Mouse (Mus musculus) midbrain, postnatal 0 days (tissue): ENCODE results near the gene Adamts7. TPM values are rescaled to one million over a fixed set of nuclear protein-coding genes. Genes with fewer than 3 reads are reported as not detected.

Experiments
- ATAC-seq: fragments of 200-750 bp; cut with Nextera tagmentation; 2 replicates; pipeline ENCODE4 v1.8.0; 2017; ENCODE audit warnings: moderate number of reproducible peaks, mild to moderate bottlenecking, moderate TSS enrichment, moderate library complexity; ENCODE audit not compliant: low FRiP score
- DNase-seq: peaks from one replicate; pipeline ENCODE4 v3.0.0-alpha.2; 2015; ENCODE audit warnings: low spot score
- H3K27ac ChIP-seq: fragments of 300-500 bp; sonication (generic); 2 replicates; pipeline ENCODE4 v1.5.1; 2014; ENCODE audit warnings: low read depth, mild to moderate bottlenecking, low read length, mixed read lengths
- H3K27me3 ChIP-seq: fragments of 300-500 bp; sonication (generic); 2 replicates; pipeline ENCODE4 v1.6.1; 2014; ENCODE audit warnings: low read length, control low read depth, mixed read lengths; ENCODE audit not compliant: insufficient read depth
- H3K36me3 ChIP-seq: fragments of 300-500 bp; sonication (generic); 2 replicates; pipeline ENCODE4 v1.6.1; 2014; ENCODE audit warnings: low read length, control low read depth, mixed read lengths; ENCODE audit not compliant: insufficient read depth
- H3K4me1 ChIP-seq: fragments of 300-500 bp; sonication (generic); 2 replicates; pipeline ENCODE4 v1.6.1; 2014; ENCODE audit warnings: mild to moderate bottlenecking, control low read depth, antibody characterized with exemption, low read length, mixed read lengths; ENCODE audit not compliant: insufficient read depth
- H3K4me2 ChIP-seq: fragments of 300-500 bp; sonication (generic); 2 replicates; pipeline ENCODE4 v1.6.1; 2014; ENCODE audit warnings: low read depth, mild to moderate bottlenecking, low read length, mixed read lengths; ENCODE audit not compliant: poor library complexity, severe bottlenecking
- H3K4me3 ChIP-seq: fragments of 300-500 bp; sonication (generic); 2 replicates; pipeline ENCODE4 v1.5.1; 2014; ENCODE audit warnings: low read depth, mild to moderate bottlenecking, low read length, moderate library complexity
- H3K9ac ChIP-seq: fragments of 300-500 bp; sonication (generic); replicated peaks from 2 replicates; pipeline ENCODE4 v1.6.1; 2014; ENCODE audit warnings: mild to moderate bottlenecking, low read length, moderate library complexity, mixed read lengths; ENCODE audit not compliant: poor library complexity, severe bottlenecking
- H3K9me3 ChIP-seq: fragments of 300-500 bp; sonication (generic); 2 replicates; pipeline ENCODE4 v1.6.1; 2016; ENCODE audit warnings: low read length, control low read depth
- CTCF ChIP-seq: IDR thresholded peaks from 2 replicates; pipeline ENCODE4 v1.5.1; 2016; ENCODE audit warnings: antibody characterized with exemption, mild to moderate bottlenecking
- WGBS: fragments of 180-500 bp; shearing (Covaris S2); extraction: QIAGEN DNeasy Blood & Tissue Kit; methylation state at CpG from one replicate; pipeline ENCODE4 v1.1.7; 2014; 5-methylcytosine and 5-hydroxymethylcytosine counted together
- polyA plus RNA-seq: library from polyadenylated mRNA; unstranded; fragments of >200 nt; fragmentation: Nextera tagmentation; extraction: Ambion mirVana; gene quantifications from 2 replicates; pipeline ENCODE4 v1.2.1, GENCODE M21; 2015
- total RNA-seq: library from RNA; depleted of rRNA; stranded (reverse); fragments of >200 nt; gene quantifications from 2 replicates; pipeline ENCODE4 v1.2.3, GENCODE M21; 2014

Adamts7 gene
- total and polyA plus RNA-seq, 2 experiments from 2014 or later, result 3.1 to 8.9 TPM

DNA sequence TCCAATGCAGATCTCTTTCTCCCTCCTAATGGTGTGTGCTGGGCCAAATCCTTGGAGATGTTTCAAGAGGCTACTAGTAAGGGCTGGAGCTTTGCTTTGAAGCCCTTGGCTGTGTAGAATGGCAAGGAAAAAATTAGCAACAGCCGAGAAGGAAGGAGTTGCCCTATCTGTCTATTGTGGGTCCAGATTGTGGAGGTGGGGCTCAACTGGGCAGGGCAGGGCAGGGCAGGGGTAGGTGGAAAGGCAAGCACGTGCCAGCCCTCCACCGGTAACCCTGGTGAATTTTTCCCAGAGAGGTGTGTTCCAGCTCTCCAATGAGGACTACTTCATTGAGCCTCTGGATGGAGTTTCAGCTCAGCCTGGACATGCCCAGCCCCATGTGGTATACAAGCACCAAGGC lies 10.5 kb downstream of the Adamts7 start:
- no peak for TF ChIP-seq CTCF
- DNase-seq (no peak), ATAC-seq (no peak)
- Histone ChIP-seq H3K4me2 (no peak overlapping the region), H3K9me3 (no peaks in the 10 kb centered on the region), H3K27me3 (no peaks in the 10 kb centered on the region), H3K4me1 (no peaks in the 10 kb centered on the region), H3K27ac (no peak overlapping the region), H3K9ac (no peak overlapping the region), H3K36me3 (peaks cover 6% of the 10 kb centered on the region), H3K4me3 (no peak overlapping the region)
- 95% methylated on average over 3 of the region's 3 CpGs for WGBS

- peaks cover 3% of the 10 kb centered on the region; the same call in 1 of the 2 replicates for H3K36me3 ChIP-seq
- ATAC-seq, result no peak
Observed at GRCm38 (mm10) chr9:90179409-90179808, 16.5 kb downstream of the Adamts7 start.

GRCm38 (mm10) chr9:90181656-90182388 lies 19.0 kb downstream of the Adamts7 start:
- H3K9ac ChIP-seq, result no peak overlapping the region
- H3K9me3 ChIP-seq, result no peaks in the 10 kb centered on the region
- no peaks in the 10 kb centered on the region for H3K4me1 ChIP-seq
- no peak for TF ChIP-seq CTCF
- H3K4me2 ChIP-seq, result no peak overlapping the region
- no peak overlapping the region for H3K4me3 ChIP-seq
- no peak for ATAC-seq
- 89% methylated on average over 6 of the region's 6 CpGs for WGBS
- H3K36me3 ChIP-seq, result 0 out of 2 replicates have a peak, but pooled peaks cover 3% of the 10 kb centered on the region
- H3K27me3 ChIP-seq, result no peaks in the 10 kb centered on the region
- no peak for DNase-seq
- H3K27ac ChIP-seq, result no peak overlapping the region

More at GRCm38 (mm10) chr9:90179409-90179808, 16.5 kb downstream of the Adamts7 start:
- DNase-seq, result no peak
- Histone ChIP-seq H3K9ac (no peak overlapping the region), H3K9me3 (no peaks in the 10 kb centered on the region), H3K4me3 (no peak overlapping the region), H3K4me1 (no peaks in the 10 kb centered on the region), H3K4me2 (no peak overlapping the region), H3K27ac (no peak overlapping the region), H3K27me3 (no peaks in the 10 kb centered on the region)
- WGBS, result 84% methylated on average over 5 of the region's 5 CpGs
- TF ChIP-seq CTCF, result no peak

- H3K4me1 ChIP-seq, result no peaks in the 10 kb centered on the region
- DNase-seq, result no peak
- H3K4me2 ChIP-seq, result no peak overlapping the region
- no peak overlapping the region for H3K4me3 ChIP-seq
- TF ChIP-seq CTCF, result no peak
- WGBS, result 82% methylated on average over 18 of the region's 18 CpGs
- H3K27me3 ChIP-seq, result no peaks in the 10 kb centered on the region
- ATAC-seq, result no peak
- H3K36me3 ChIP-seq, result 0 out of 2 replicates have a peak, but pooled peaks cover 3% of the 10 kb centered on the region
- no peak overlapping the region for H3K9ac ChIP-seq
- no peak overlapping the region for H3K27ac ChIP-seq
- no peaks in the 10 kb centered on the region for H3K9me3 ChIP-seq
Observed at GRCm38 (mm10) chr9:90182636-90183421, 20.0 kb downstream of the Adamts7 start.

DNA sequence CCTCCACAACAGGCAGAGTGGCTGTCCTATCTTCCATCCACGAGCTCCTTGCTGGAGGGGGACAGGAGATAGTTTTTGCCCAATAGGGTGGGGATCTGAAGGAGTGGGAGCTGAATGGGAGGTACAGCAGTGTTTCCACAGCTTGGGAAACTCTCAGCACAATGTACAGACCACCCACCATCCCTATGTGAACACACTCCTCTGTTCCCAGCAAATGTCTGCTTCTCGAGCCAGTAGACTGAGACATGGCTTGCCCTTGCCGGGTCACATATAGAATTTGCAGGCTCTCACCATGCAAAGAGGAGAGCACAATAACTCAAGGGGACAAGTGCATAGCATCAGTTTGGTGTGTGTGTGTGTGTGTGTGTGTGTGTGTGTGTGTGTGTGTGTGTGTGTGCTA lies 20.7 kb downstream of the Adamts7 start:
- WGBS, result 74% methylated on average over 3 of the region's 3 CpGs
- H3K4me2 ChIP-seq, result no peak overlapping the region
- no peaks in the 10 kb centered on the region for H3K27me3 ChIP-seq
- no peak overlapping the region for H3K9ac ChIP-seq
- no peaks in the 10 kb centered on the region for H3K4me1 ChIP-seq
- ATAC-seq, result no peak
- no peak overlapping the region for H3K27ac ChIP-seq
- no peaks in the 10 kb centered on the region for H3K36me3 ChIP-seq
- no peak for DNase-seq
- TF ChIP-seq CTCF, result no peak
- H3K4me3 ChIP-seq, result no peak overlapping the region
- no peaks in the 10 kb centered on the region for H3K9me3 ChIP-seq

GRCm38 (mm10) chr9:90184116-90184515 lies 21.2 kb downstream of the Adamts7 start:
- H3K9ac ChIP-seq, result no peak overlapping the region
- no peak overlapping the region for H3K4me3 ChIP-seq
- 0 out of 2 replicates have a peak, but pooled peaks cover 4% of the 10 kb centered on the region for H3K36me3 ChIP-seq
- WGBS, result 59% methylated on average over 8 of the region's 8 CpGs
- H3K4me2 ChIP-seq, result no peak overlapping the region
- no peaks in the 10 kb centered on the region for H3K27me3 ChIP-seq
- H3K9me3 ChIP-seq, result no peaks in the 10 kb centered on the region
- ATAC-seq (no peak; the same call in 1 of the 2 replicates), DNase-seq (no peak)
- no peak for TF ChIP-seq CTCF
- no peak overlapping the region for H3K27ac ChIP-seq
- no peaks in the 10 kb centered on the region for H3K4me1 ChIP-seq
